Mouse (Mus musculus): ENCODE results near the gene Slc50a1. TPM values are rescaled to one million over a fixed set of nuclear protein-coding genes. Genes with fewer than 3 reads are reported as not detected.

The Slc50a1 gene
- polyA plus RNA-seq, 1 experiment from 2014 or later, result 17.8 TPM

GRCm38 (mm10) chr3:89229276-89229675 is 41.1 kb downstream of the Slc50a1 start:
- Histone ChIP-seq H3K27me3 (peaks cover 74% of the 10 kb centered on the region), H3K9me3 (replicated peaks) (no peaks in the 10 kb centered on the region), H3K27ac (replicated peaks) (no peak overlapping the region), H3K4me3 (replicated peaks) (no peak overlapping the region), H3K4me2 (no peak overlapping the region), H3K9ac (no peak overlapping the region), H3K36me3 (replicated peaks) (no peaks in the 10 kb centered on the region), H3K4me1 (replicated peaks) (peaks cover 25% of the 10 kb centered on the region)
- WGBS (ENCODE audit: insufficient replicate concordance), result 75% methylated on average over 4 of the region's 4 CpGs
- no peak for ATAC-seq (ENCODE audit: insufficient read depth)

- H3K27me3 ChIP-seq, result peaks cover 78% of the 10 kb centered on the region
- H3K27ac ChIP-seq (replicated peaks), result no peak within 1 kb of the TSS
- peak within 1 kb of the TSS; percentile 73 for H3K4me2 ChIP-seq
- no peak within 1 kb of the TSS for H3K9ac ChIP-seq
- no peaks in the 10 kb centered on the region for H3K36me3 ChIP-seq (replicated peaks)
- no peak for ATAC-seq (ENCODE audit: insufficient read depth)
- peaks cover 25% of the 10 kb centered on the region for H3K4me1 ChIP-seq (replicated peaks)
- 39% methylated on average over 10 of the region's 10 CpGs for WGBS (ENCODE audit: insufficient replicate concordance)
- H3K4me3 ChIP-seq (replicated peaks), result peak within 1 kb of the TSS; percentile 51
- H3K9me3 ChIP-seq (replicated peaks), result no peaks in the 10 kb centered on the region
Observed at GRCm38 (mm10) chr3:89228836-89229235, 41.5 kb downstream of the Slc50a1 start, which contains the start of gene Muc1. Gene Muc1 (plus strand): TSS chr3:89229057.

- peak; percentile 39; the same call in 1 of the 2 replicates for ATAC-seq (ENCODE audit: insufficient read depth)
- under 1% methylated on average over 20 of the region's 20 CpGs for WGBS (ENCODE audit: insufficient replicate concordance)
- H3K4me2 ChIP-seq, result peak overlapping the region; percentile 73
- H3K4me1 ChIP-seq (replicated peaks), result peaks cover 25% of the 10 kb centered on the region
- no peaks in the 10 kb centered on the region for H3K9me3 ChIP-seq (replicated peaks)
- no peak overlapping the region for H3K27ac ChIP-seq (replicated peaks)
- peak overlapping the region; percentile 51 for H3K4me3 ChIP-seq (replicated peaks)
- H3K9ac ChIP-seq, result no peak overlapping the region
- peaks cover 85% of the 10 kb centered on the region for H3K27me3 ChIP-seq
- no peaks in the 10 kb centered on the region for H3K36me3 ChIP-seq (replicated peaks)
Observed at GRCm38 (mm10) chr3:89228180-89228549, 42.2 kb downstream of the Slc50a1 start.

- Histone ChIP-seq H3K36me3 (replicated peaks) (no peaks in the 10 kb centered on the region), H3K27me3 (peaks cover 91% of the 10 kb centered on the region), H3K4me3 (replicated peaks) (peak overlapping the region; percentile 25), H3K9me3 (replicated peaks) (no peaks in the 10 kb centered on the region), H3K9ac (no peak overlapping the region), H3K4me1 (replicated peaks) (peaks cover 25% of the 10 kb centered on the region), H3K4me2 (peak overlapping the region; percentile 73), H3K27ac (replicated peaks) (no peak overlapping the region)
- WGBS (ENCODE audit: insufficient replicate concordance), result 4% methylated on average over 41 of the region's 41 CpGs
- no peak for ATAC-seq (ENCODE audit: insufficient read depth)
Observed at GRCm38 (mm10) chr3:89227307-89228179, 42.8 kb downstream of the Slc50a1 start.

GRCm38 (mm10) chr3:89226900-89227299 is 43.5 kb downstream of the Slc50a1 start, which contains the start of gene Mtx1:
Gene Mtx1 (minus strand): TSS chr3:89227088.
- Histone ChIP-seq H3K27me3 (peaks cover 96% of the 10 kb centered on the region), H3K4me3 (replicated peaks) (peak within 1 kb of the TSS; percentile 25), H3K9me3 (replicated peaks) (no peaks in the 10 kb centered on the region), H3K4me1 (replicated peaks) (peaks cover 25% of the 10 kb centered on the region), H3K4me2 (peak within 1 kb of the TSS; percentile 73), H3K9ac (no peak within 1 kb of the TSS), H3K36me3 (replicated peaks) (no peaks in the 10 kb centered on the region), H3K27ac (replicated peaks) (no peak within 1 kb of the TSS)
- WGBS (ENCODE audit: insufficient replicate concordance), result 10% methylated on average over 21 of the region's 21 CpGs
- no peak; the same call in 1 of the 2 replicates for ATAC-seq (ENCODE audit: insufficient read depth)

GRCm38 (mm10) chr3:89226361-89226760 is 44.0 kb downstream of the Slc50a1 start:
- peaks cover 25% of the 10 kb centered on the region for H3K4me1 ChIP-seq (replicated peaks)
- no peaks in the 10 kb centered on the region for H3K9me3 ChIP-seq (replicated peaks)
- no peak for ATAC-seq (ENCODE audit: insufficient read depth)
- 49% methylated on average over 11 of the region's 11 CpGs for WGBS (ENCODE audit: insufficient replicate concordance)
- H3K9ac ChIP-seq, result no peak overlapping the region
- H3K36me3 ChIP-seq (replicated peaks), result no peaks in the 10 kb centered on the region
- H3K4me2 ChIP-seq, result no peak overlapping the region
- H3K4me3 ChIP-seq (replicated peaks), result no peak overlapping the region
- H3K27me3 ChIP-seq, result peaks cover 98% of the 10 kb centered on the region
- H3K27ac ChIP-seq (replicated peaks), result no peak overlapping the region

- Histone ChIP-seq H3K4me3 (replicated peaks) (no peak overlapping the region), H3K27ac (replicated peaks) (no peak overlapping the region), H3K4me1 (replicated peaks) (peaks cover 25% of the 10 kb centered on the region), H3K36me3 (replicated peaks) (no peaks in the 10 kb centered on the region), H3K9me3 (replicated peaks) (no peaks in the 10 kb centered on the region), H3K9ac (no peak overlapping the region), H3K27me3 (peaks cover 98% of the 10 kb centered on the region), H3K4me2 (no peak overlapping the region)
- no peak for ATAC-seq (ENCODE audit: insufficient read depth)
- WGBS (ENCODE audit: insufficient replicate concordance), result 38% methylated on average over 4 of the region's 4 CpGs
Observed at GRCm38 (mm10) chr3:89225918-89226317, 44.5 kb downstream of the Slc50a1 start.

GRCm38 (mm10) chr3:89225321-89225815 is 45.0 kb downstream of the Slc50a1 start:
- 56% methylated on average over 12 of the region's 12 CpGs for WGBS (ENCODE audit: insufficient replicate concordance)
- Histone ChIP-seq H3K9ac (no peak overlapping the region), H3K36me3 (replicated peaks) (no peaks in the 10 kb centered on the region), H3K9me3 (replicated peaks) (no peaks in the 10 kb centered on the region), H3K27me3 (peaks cover 94% of the 10 kb centered on the region), H3K4me1 (replicated peaks) (peaks cover 25% of the 10 kb centered on the region), H3K27ac (replicated peaks) (no peak overlapping the region), H3K4me3 (replicated peaks) (no peak overlapping the region), H3K4me2 (no peak overlapping the region)
- ATAC-seq (ENCODE audit: insufficient read depth), result no peak

- Histone ChIP-seq H3K27ac (replicated peaks) (no peak overlapping the region), H3K9ac (no peak overlapping the region), H3K4me1 (replicated peaks) (peaks cover 25% of the 10 kb centered on the region), H3K36me3 (replicated peaks) (no peaks in the 10 kb centered on the region), H3K27me3 (peaks cover 93% of the 10 kb centered on the region), H3K4me3 (replicated peaks) (no peak overlapping the region), H3K9me3 (replicated peaks) (no peaks in the 10 kb centered on the region), H3K4me2 (no peak overlapping the region)
- 62% methylated on average over 11 of the region's 11 CpGs for WGBS (ENCODE audit: insufficient replicate concordance)
- no peak for ATAC-seq (ENCODE audit: insufficient read depth)
Observed at GRCm38 (mm10) chr3:89224796-89225195, 45.6 kb downstream of the Slc50a1 start.

GRCm38 (mm10) chr3:89221167-89221566 is 49.2 kb downstream of the Slc50a1 start:
- H3K27me3 ChIP-seq, result peaks cover 75% of the 10 kb centered on the region
- H3K4me2 ChIP-seq, result no peak overlapping the region
- H3K27ac ChIP-seq (replicated peaks), result no peak overlapping the region
- no peaks in the 10 kb centered on the region for H3K36me3 ChIP-seq (replicated peaks)
- ATAC-seq (ENCODE audit: insufficient read depth), result no peak
- H3K4me1 ChIP-seq (replicated peaks), result no peaks in the 10 kb centered on the region
- no peaks in the 10 kb centered on the region for H3K9me3 ChIP-seq (replicated peaks)
- no peak overlapping the region for H3K4me3 ChIP-seq (replicated peaks)
- no peak overlapping the region for H3K9ac ChIP-seq
- 62% methylated on average over 5 of the region's 5 CpGs for WGBS (ENCODE audit: insufficient replicate concordance)

GRCm38 (mm10) chr3:89219546-89219945 is 50.8 kb downstream of the Slc50a1 start:
- H3K4me3 ChIP-seq (replicated peaks), result no peak overlapping the region
- ATAC-seq (ENCODE audit: insufficient read depth), result no peak
- WGBS (ENCODE audit: insufficient replicate concordance), result 27% methylated on average over 8 of the region's 8 CpGs
- H3K4me2 ChIP-seq, result no peak overlapping the region
- peaks cover 16% of the 10 kb centered on the region for H3K4me1 ChIP-seq (replicated peaks)
- H3K9me3 ChIP-seq (replicated peaks), result no peaks in the 10 kb centered on the region
- no peaks in the 10 kb centered on the region for H3K36me3 ChIP-seq (replicated peaks)
- no peak overlapping the region for H3K9ac ChIP-seq
- H3K27me3 ChIP-seq, result peaks cover 75% of the 10 kb centered on the region
- H3K27ac ChIP-seq (replicated peaks), result no peak overlapping the region
